Comparison of ENCODE assay signal across 8 mouse cellular contexts in the genomic region with DNA sequence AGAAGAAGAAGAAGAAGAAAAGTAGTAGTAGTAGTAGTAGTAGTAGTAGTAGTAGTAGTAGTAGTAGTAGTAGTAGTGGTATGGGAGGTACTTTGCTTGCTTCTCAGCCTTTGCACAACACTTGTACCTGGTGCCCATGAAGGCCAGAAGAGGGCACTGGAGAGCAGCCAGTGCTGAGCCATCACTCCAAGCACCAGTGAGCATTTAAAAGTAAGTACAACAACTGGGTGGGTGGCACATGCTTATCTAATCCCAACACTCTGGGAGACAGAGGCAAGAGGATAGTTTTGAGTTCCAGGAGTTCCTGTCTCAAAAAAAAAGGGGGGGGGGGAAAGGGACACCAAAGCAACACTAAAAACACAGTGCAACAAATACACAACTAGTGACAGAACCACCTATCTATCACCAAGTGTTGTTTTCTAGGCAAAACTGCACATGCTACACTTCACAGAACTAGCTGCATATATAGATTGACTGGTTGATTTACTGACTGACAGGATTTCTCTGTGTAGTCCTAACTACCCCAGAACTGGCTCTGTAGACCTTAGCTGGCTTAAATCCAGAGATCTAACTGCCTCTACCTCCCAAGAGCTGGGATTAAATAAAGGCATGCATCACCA. TPM values are rescaled to one million over a fixed set of nuclear protein-coding genes. Genes with fewer than 3 reads are reported as not detected.
DNase-seq lines count a peak whose midpoint lies in the region; ATAC-seq lines count a peak whose summit lies in the region.

No protein-coding gene starts in this region.

- no peak overlapping the region for H3K4me3 ChIP-seq in forebrain, embryonic 11.5 days (ENCODE audit: low read depth, low read length)
- no peak overlapping the region for H3K4me3 ChIP-seq in forebrain, embryonic 15.5 days

- no peaks in the 10 kb centered on the region for H3K27me3 ChIP-seq in forebrain, embryonic 11.5 days (ENCODE audit: control insufficient read depth, insufficient read depth, low read length)
- H3K27me3 ChIP-seq in forebrain, embryonic 15.5 days: no peaks in the 10 kb centered on the region

- no peak overlapping the region for H3K4me2 ChIP-seq in forebrain, embryonic 11.5 days (ENCODE audit: low read depth, low read length, severe bottlenecking)
- no peak overlapping the region for H3K4me2 ChIP-seq in forebrain, embryonic 15.5 days (replicated peaks)

- no peaks in the 10 kb centered on the region for H3K9me3 ChIP-seq in forebrain, embryonic 11.5 days (ENCODE audit: control insufficient read depth, low read length)
- H3K9me3 ChIP-seq in forebrain, embryonic 15.5 days: no peaks in the 10 kb centered on the region

- H3K27ac ChIP-seq in forebrain, embryonic 11.5 days (ENCODE audit: low read depth, low read length): no peak overlapping the region
- H3K27ac ChIP-seq in forebrain, embryonic 15.5 days (replicated peaks): no peak overlapping the region

- peak; percentile 63 for DNase-seq in forebrain, embryonic 11.5 days (ENCODE audit: low spot score)
- peak; percentile 26 for DNase-seq in urinary bladder, postnatal 14 days (ENCODE audit: low spot score)
- no peak for DNase-seq in urinary bladder, adult 2 months (ENCODE audit: low spot score)
- peak; percentile 67 for DNase-seq in embryo, embryonic 10 days (ENCODE audit: low spot score)
- peak; percentile 50 to 57 for DNase-seq in kidney, postnatal 4 days
- DNase-seq in layer of hippocampus, adult 9-11 months: no peak

- no peaks in the 10 kb centered on the region for H3K4me1 ChIP-seq in forebrain, embryonic 11.5 days (replicated peaks; ENCODE audit: control insufficient read depth, insufficient read depth, low read length)
- peaks cover 15% of the 10 kb centered on the region for H3K4me1 ChIP-seq in forebrain, embryonic 15.5 days

- ATAC-seq in forebrain, embryonic 11.5 days (replicated peaks; ENCODE audit: low FRiP score): no peak
- ATAC-seq in forebrain, embryonic 15.5 days (replicated peaks): no peak
- ATAC-seq in monocyte, adult 5-6 weeks (replicated peaks; ENCODE audit: insufficient number of reproducible peaks, low FRiP score, low TSS enrichment, poor library complexity, severe bottlenecking): peak; percentile 78; the same call in 1 of the 2 replicates

- H3K9ac ChIP-seq in forebrain, embryonic 11.5 days (ENCODE audit: low read length): no peak overlapping the region
- H3K9ac ChIP-seq in forebrain, embryonic 15.5 days (replicated peaks): no peak overlapping the region

- no peaks in the 10 kb centered on the region for H3K36me3 ChIP-seq in forebrain, embryonic 11.5 days (ENCODE audit: control insufficient read depth, insufficient read depth, low read length)
- peaks cover 11% of the 10 kb centered on the region for H3K36me3 ChIP-seq in forebrain, embryonic 15.5 days

RNA-seq across cellular contexts. Expression of gene Supt16, which starts 6.4 kb away (rescaled TPM):
- polyA plus RNA-seq in forebrain, embryonic 11.5 days (2014; fragmentation: Nextera tagmentation; extraction: Ambion mirVana): 92.3 and 92.8 TPM in 2 replicates
- polyA plus RNA-seq in forebrain, embryonic 15.5 days (2015; fragmentation: Nextera tagmentation; extraction: Ambion mirVana): 56.1 and 58.9 TPM in 2 replicates
- polyA plus RNA-seq in urinary bladder, adult 2 months (2012; rRNA removed): 20.3 and 26.8 TPM in 2 replicates
- 96.8 to 144 TPM (median 108 TPM) in 3 replicates for total RNA-seq in monocyte, adult 5-6 weeks (2017)

Comparison
In these comparisons a context has a peak if more than half of its experiments do, and no peak if none do; other contexts are left out.
1. DNase-seq: peak in forebrain, embryonic 11.5 days (single experiment), urinary bladder, postnatal 14 days (single experiment), embryo, embryonic 10 days (single experiment) and kidney, postnatal 4 days (2 of 2); none in urinary bladder, adult 2 months (single experiment) and layer of hippocampus, adult 9-11 months (single experiment).